20 mouse cellular contexts compared by ENCODE assay signal in genomic region chr14:57657500-57657899, GRCm38 (mm10). TPM values are rescaled to one million over a fixed set of nuclear protein-coding genes. Genes with fewer than 3 reads are reported as not detected.
DNase-seq lines count a peak whose midpoint lies in the region; ATAC-seq and TF ChIP-seq lines count a peak whose summit lies in the region.
"Had no signal": no experiment of that assay in that cellular context is flagged by ENCODE, and none has a peak within 500 bp of the region (broad histone marks: within the 10 kb centered on the region; RNA-seq: fewer than 3 reads in every experiment).

No protein-coding gene starts in this region.

- H3K9me3 ChIP-seq in limb, embryonic 10.5 days (replicated peaks), result no peaks in the 10 kb centered on the region
- H3K9me3 ChIP-seq: embryonic facial prominence, embryonic 10.5 days; embryonic facial prominence, embryonic 12.5 days; forebrain, embryonic 10.5 days; forebrain, embryonic 12.5 days had no signal

- peak; percentile 79 for DNase-seq in induced T-regulatory cell, adult 2 months (ENCODE audit: low read depth)
- no peak for DNase-seq in limb, embryonic 10.5 days (ENCODE audit: low spot score)
- DNase-seq in left cerebral cortex, adult 2 months (ENCODE audit: extremely low spot score in 1 of 2, low spot score in 2 of 2), result no peak
- no peak for DNase-seq in heart, adult 11 months
- DNase-seq: adrenal gland, adult 2 months; adrenal gland, postnatal 14 days; adrenal gland, postnatal 36 days; cerebellum, adult 11-12 months; cerebellum, adult 2 months; cerebellum, adult 9-10 months; cerebellum, postnatal 10 days; cerebellum, postnatal 25 days had no signal

- intact Hi-C loops in left cerebral cortex, adult 2 months (cut with DNase I), result no loop called here

- no peak overlapping the region for H3K27ac ChIP-seq in limb, embryonic 10.5 days
- H3K27ac ChIP-seq in left cerebral cortex, adult 2 months, result no peak overlapping the region
- H3K27ac ChIP-seq: embryonic facial prominence, embryonic 10.5 days; embryonic facial prominence, embryonic 12.5 days; forebrain, embryonic 10.5 days; forebrain, embryonic 12.5 days had no signal

- no peaks in the 10 kb centered on the region for H3K4me1 ChIP-seq in limb, embryonic 10.5 days
- H3K4me1 ChIP-seq: embryonic facial prominence, embryonic 12.5 days; forebrain, embryonic 12.5 days had no signal

- peaks cover 17% of the 10 kb centered on the region for H3K36me3 ChIP-seq in limb, embryonic 10.5 days
- H3K36me3 ChIP-seq: embryonic facial prominence, embryonic 12.5 days had no signal

- no peaks in the 10 kb centered on the region for H3K27me3 ChIP-seq in limb, embryonic 10.5 days (ENCODE audit: low read depth, poor library complexity, severe bottlenecking)
- H3K27me3 ChIP-seq: embryonic facial prominence, embryonic 12.5 days; forebrain, embryonic 12.5 days had no signal

- H3K4me3 ChIP-seq in limb, embryonic 10.5 days, result no peak overlapping the region
- no peak overlapping the region for H3K4me3 ChIP-seq in left cerebral cortex, adult 2 months
- H3K4me3 ChIP-seq: embryonic facial prominence, embryonic 10.5 days; embryonic facial prominence, embryonic 12.5 days; erythroblast, embryonic 14.5 days; forebrain, embryonic 10.5 days; forebrain, embryonic 12.5 days had no signal

- TF ChIP-seq CTCF in left cerebral cortex, adult 2 months (IDR thresholded peaks at IDR 0.05), result no peak

- ATAC-seq in CD4-positive, CD25-positive, alpha-beta regulatory T cell, adult 4 months, result peak; percentile 62
- ATAC-seq: forebrain, embryonic 14.5 days; forebrain, embryonic 16.5 days had no signal

- 91% methylated on average over 2 of the region's 2 CpGs for WGBS in limb, embryonic 10.5 days

RNA-seq across cellular contexts. Expression of gene Xpo4, which starts 7.7 kb away (rescaled TPM):
- polyA plus RNA-seq in CD4-positive, CD25-positive, alpha-beta regulatory T cell, adult 4 months (2017; shearing (Covaris generic)), result 10 to 100 TPM; 26.9 to 29.6 TPM
- polyA plus RNA-seq in limb, embryonic 10.5 days (2016; fragmentation: Nextera tagmentation; extraction: Ambion mirVana), result 30.3 and 33.4 TPM in 2 replicates
- 10 to 100 TPM; 14.2 to 14.6 TPM for total RNA-seq in left cerebral cortex, adult 2 months (2021)
